Mouse (Mus musculus): ENCODE measurements around the gene Slk.
"Not testable (repeated sequence)": the region's sequence is repeated elsewhere in the genome, so short reads cannot be mapped to it uniquely, and the experiment has no call there.

Slk gene

DNA sequence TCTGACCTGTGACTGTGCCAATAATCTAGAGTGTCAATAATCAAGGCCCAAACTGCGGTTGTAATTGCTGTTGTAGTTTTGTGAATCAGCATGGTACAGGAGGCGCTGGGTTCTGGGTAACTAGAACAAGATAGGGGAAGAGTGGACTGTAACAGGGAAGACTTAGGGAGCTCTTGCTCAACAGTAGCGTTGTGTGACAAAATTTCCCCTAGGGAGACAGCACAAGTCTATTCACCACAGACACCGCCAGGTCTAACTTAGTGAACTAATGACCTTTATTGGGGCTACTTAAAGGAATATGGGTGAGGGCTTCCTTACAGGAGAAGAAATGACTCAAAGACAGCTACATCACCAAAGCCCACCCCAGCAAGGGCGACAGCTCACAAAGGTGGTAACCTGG, 9.4 kb upstream of the Slk start:
- DNase-seq (ENCODE audit: inconsistent ontology term) = no peak

DNA sequence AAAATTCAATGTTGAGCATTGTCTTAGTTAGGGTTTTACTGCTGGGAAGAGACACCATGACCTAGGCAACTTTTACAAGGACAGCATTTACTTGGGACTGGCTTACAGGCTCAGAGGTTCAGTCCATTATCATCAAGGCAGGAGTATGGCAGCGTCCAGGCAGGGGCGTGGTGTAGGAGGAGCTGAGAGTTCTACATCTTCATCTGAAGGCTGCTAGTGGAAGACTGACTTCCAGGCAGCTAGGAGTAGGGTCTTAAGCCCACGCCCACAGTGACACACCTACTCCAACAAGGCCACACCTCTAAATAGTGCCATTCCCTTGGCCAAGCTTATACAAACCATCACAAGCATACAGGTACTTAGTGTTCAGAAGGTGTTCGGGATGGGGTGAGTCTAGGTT, 7.5 kb upstream of the Slk start:
- not testable (repeated sequence) for DNase-seq (ENCODE audit: inconsistent ontology term)

DNA sequence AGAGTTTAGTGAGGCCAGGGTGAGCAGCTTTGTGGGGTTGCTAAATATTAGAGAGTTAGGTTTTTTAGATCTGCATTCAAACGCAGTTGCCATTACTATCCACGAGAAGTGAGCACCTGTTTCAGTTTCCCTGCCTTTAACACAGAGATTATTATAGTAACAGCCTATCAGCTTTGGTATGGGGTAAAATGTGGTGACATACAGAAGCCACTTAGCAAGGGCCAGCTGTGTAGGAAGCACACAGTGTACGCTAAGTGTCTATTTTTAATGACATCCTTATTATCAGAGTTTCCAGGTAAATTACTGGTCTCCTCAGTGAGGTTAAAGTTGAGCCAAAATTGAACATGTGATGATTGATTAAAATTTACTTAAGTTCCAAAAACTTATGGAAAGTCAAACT, 5.8 kb upstream of the Slk start:
- DNase-seq (ENCODE audit: inconsistent ontology term) = no peak

DNA sequence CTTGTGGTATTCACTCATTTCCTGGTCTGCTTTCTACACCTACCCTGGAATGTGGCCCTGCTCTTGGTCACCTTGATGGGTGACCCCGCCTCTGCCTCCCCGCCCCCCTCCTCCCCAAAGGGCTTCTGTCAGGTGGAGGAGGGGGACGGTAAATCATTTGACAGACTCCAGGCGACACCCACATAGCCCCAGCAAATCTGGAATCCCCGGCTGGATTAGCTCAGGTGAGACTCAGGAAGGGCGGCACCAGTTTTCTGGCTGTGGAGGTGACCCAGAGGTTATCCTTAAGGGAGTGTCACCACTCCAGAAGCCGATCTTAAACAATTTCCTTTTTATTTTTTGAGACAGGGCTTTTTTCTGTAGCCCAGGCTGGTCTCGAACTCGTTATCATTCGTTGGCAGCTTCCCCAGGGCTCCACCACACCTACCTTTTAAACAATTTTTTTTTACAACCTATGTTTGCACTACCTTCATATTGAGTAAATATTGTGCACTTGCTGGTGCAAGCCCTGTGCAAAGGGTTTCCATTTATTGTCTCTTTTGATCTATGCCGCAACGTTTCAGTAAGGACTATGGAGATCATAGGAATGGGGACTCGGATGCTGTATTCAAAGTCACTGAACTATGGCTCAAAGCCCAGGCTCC, 775 bp upstream of the Slk start:
- DNase-seq (ENCODE audit: inconsistent ontology term) = no peak

DNA sequence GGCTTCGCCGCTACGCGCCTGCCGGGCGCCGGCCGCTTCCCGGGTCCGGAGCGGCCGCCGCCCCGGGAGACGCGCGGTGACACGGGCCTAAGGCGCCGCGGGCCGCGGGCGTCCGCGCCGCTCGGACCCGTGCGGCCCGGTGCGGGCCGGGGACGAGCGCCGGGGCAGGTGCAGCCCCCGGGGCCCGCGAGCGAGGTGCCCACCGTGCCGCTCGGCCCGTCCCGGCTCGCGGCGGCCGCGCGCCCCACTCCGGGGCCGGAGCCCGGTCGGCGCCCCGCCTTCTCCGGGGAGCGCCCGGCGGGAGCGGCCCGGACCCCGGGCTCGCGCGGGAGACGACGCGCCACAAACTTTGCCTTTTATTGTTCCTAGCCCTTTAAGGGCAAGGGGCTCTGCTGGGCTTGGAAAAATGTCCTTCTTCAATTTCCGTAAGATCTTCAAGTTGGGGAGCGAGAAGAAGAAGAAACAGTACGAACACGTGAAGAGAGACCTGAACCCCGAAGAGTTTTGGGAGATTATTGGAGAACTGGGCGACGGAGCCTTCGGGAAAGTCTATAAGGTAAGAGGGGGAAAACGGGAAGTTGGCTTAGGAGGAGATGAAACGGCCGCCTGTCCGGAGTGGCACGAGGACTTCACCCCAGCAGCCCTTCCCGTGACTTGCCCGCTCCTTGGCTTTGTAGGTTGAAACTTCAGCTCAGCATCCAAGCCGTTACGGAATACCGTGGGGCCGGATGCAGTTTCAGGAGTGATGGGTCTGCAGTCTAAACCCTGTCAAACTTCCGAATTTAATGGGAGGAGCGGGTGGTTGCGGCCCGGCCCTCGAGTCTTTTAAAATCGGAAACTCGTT, 532 bp downstream of the Slk start:
- DNase-seq (ENCODE audit: inconsistent ontology term) = peak; percentile 43

DNA sequence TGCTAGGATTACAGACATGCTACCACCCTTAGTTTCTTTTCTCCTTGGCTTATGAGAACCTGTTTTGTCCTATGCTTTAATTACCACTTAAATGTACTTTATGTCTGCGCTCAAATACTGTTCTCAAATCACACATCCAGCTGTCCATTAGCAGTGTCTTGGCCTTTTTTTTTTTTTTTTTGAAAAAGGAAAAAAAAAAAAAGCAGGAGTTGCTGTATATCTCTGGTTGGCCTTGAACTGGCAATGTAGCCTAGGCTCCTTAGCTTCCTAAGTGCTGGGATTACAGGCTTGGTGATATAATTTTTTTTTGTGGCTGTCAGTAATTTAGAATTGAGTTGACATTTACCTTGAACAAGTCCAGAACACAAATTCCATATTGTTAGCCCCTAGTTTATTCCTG, 6.3 kb downstream of the Slk start:
- DNase-seq (ENCODE audit: inconsistent ontology term) = no peak

DNA sequence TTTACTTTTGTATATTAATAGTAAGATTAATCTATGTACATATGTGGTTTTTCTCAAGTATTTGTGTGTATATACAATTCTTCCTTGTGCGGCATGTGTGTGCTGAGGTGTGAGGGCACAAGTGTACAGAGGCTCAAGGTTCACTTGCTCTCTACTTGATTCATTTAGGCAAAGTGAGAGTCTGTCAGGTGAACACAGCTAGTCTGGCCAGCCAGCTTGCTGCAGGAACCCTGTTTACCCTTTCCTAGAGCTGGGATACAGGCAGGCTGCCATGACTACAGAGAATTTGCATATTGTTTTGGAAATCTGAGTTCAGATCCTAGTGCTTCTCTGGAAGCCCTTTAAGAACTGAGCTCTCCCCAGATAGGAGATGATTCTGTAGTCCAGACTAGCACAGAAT, 7.5 kb downstream of the Slk start:
- DNase-seq (ENCODE audit: inconsistent ontology term) = no peak

DNA sequence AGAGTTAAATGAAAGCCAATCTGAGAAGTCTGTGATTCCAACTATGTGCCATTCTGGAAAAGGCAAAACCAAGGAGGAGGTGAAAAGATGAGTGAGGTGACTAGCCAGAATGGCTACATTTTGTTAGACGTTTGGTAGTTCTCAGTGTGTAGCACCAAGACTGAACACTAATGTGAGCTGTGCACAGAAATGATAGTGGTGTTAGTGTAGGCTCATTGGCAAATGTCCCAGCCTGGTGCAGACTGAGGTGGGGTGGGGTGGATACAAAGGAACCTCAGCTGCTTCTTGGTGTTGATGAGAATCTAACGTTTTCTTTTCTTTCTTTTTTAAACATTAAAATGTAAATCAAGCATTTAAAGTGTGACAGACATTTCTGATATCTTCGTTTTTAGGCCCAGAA, 29.0 kb downstream of the Slk start:
- no peak for DNase-seq (ENCODE audit: inconsistent ontology term)

DNA sequence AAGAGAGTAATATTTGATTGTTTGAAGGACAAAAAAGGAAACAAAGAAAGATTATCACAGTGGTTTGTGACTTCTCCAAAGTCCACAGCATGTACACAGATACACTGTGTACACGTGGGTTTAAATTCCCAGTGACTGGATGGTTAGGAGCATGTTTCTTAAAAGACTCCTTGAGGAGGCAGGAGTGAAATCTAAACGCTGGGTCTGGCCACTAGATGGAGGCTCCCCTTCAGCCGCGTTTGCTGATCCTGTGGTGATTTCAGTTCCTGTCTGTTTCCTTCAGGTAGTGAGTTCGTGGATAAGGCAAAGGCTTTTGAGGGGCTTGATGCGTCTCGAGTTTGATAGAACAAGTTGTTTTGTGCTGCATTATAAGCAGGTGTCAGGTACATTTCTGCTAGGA, 34.0 kb downstream of the Slk start:
- no peak for DNase-seq (ENCODE audit: inconsistent ontology term)

DNA sequence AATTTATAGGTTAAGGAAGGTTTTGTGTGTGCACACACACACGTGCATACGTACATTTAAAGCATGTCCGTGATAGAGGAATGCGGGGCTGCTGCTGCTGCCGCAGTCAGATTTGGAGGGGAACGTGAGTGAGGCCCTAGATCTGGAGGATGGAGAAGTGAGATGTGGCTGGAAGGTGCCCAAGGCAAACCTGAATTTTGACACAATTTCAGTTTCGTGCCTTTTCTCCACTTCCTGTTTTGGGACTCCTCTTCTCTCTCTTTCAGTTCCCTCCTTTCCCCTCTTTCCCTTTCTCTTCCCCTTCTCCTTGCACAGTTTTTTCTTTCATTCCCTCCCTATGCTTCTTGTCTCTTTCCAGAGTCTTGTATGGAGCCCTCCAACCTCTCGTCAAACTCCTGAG, 42.0 kb downstream of the Slk start:
- no peak for DNase-seq (ENCODE audit: inconsistent ontology term)

DNA sequence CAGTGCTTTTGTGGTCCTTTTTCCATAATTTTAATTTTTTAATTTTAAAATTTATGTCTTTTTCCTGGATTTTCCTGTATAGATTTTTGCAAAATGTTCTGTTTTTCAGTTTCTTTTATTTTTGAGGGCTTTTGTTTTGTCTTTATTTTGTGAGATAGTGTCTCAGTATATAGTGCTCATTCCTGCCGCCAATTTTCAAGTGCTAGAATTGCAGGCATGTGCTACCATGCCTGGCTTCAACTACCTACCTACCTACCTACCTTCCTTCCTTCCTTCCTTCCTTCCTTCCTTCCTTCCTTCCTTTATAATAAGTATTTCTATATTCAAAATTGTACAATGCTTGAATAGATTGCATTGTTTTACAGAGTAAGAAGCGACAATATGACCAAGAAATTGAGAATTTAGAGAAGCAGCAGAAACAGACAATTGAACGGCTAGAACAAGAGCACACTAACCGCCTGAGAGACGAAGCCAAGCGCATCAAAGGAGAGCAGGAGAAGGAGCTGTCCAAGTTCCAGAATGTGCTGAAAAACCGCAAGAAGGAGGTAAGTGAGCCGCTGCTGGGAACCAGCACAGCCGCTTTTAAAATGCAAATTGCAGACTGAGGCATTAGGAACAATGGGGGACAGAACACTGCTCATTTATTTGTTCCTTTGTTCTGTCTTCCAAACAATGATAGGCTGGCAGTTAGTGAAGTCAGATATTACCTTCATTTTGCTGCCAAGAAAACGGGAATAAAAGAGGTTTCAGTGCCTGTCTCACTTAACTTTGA, 45.6 kb downstream of the Slk start:
- peak; percentile 12 for DNase-seq (ENCODE audit: inconsistent ontology term)

DNA sequence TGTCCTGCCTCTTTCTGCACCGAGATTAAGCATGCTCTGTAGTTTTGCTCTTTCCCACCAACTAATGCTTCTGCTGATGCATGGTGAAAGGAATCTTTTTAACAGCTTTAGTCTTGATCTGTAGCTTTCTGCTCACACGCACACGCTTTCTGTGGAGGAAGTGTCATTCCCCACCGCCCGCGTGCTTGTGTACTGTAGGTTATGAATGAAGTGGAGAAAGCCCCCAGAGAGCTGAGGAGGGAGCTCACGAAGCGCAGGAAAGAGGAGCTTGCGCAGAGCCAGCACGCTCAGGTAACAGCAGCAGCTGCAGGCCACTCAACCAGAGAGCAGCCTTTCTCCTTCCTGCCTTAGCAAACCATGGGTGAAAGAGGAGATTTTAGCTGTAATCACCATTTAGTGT, 48.0 kb downstream of the Slk start:
- DNase-seq (ENCODE audit: inconsistent ontology term) = no peak

DNA sequence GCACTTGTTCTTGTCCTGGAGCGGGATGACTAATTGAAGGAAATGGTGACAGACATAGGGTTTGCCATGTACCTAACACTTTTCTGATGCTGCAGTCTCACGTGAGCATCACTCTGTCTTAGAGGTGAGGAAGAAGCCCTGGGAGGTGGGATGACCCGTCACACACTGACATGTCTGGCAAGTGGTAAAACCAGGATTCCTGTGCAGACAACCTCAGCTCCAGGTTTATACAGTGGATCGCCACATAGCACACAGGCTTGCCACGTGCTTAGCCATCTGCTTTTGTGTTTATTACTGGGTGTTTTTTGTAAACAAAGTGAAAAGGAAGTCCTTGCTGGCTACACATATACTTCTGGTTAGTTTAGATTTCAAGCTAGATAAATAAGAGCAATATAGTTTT, 49.6 kb downstream of the Slk start:
- no peak for DNase-seq (ENCODE audit: inconsistent ontology term)

DNA sequence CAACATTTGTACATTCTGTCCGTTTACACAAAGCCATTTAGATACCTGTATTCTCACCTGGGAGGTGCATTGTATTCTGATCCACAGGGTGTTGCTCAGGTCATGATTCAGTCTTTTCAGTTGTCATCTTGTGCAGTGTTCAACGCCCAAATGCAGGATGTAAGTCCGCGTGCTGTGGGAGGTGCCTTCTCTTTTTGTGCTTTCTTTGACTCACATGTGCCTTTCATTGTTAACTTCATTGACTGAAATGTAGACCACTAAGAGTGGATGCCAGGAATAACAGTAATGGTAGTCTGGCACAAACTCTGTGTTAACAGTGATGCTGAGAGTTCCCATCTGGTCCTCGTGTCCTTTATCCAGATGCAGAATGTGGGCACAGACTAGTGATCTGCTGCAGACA, 50.9 kb downstream of the Slk start:
- DNase-seq (ENCODE audit: inconsistent ontology term) = no peak

DNA sequence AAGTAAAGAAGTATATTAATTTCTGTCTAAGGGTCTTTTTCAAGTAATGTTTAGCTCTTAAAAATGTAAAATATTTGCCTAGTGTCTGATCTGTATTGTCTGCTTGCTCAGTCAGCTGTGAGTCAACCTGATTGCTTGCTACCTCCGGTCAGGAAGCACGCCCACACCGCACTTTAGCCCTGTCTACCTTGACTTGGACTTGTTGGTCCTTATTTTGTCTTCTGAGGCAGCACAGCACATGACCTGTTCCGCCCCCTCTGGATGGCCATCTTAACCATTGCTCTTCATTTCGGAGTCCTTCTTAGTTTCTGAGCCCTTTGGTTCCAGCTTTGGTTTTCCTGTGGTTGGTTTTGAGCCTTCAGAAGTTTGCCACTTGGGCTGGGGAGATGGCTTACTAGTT, 52.3 kb downstream of the Slk start:
- no peak for DNase-seq (ENCODE audit: inconsistent ontology term)

DNA sequence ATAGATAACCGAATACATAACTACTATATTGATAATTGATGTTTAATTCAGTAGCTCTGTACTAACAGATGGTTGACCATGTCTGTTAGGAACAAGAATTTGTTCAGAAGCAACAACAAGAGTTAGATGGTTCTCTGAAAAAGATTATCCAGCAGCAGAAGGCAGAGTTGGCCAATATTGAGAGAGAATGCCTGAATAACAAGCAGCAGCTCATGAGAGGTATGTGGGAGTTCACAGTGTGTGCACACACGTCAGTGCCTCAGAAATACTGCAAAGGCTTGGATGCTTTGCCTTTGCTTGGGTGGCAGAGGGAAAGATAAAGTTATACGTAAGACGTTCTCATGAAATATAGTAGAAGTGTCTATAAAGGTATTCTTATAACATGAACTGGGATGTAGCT, 55.9 kb downstream of the Slk start:
- DNase-seq (ENCODE audit: inconsistent ontology term) = no peak

DNA sequence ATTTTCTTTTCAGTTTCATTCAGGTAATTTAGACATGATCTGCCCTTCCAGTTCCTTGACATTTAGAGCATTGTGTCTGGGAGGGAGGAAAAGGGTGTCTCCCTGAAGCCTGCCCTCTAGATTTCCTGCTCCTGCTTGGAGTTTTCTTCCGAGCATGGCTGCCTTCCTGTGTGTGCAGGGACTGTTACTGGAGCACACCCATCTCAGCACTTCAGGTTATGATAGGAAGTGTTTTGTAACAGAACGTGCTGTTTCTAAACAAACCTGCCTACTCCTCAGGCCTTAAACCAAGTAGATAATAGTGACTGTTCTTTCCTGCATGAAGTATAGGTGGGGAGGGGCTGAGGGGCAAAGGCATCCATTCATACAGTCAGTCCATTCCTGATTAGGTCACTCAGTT, 64.4 kb downstream of the Slk start:
- DNase-seq (ENCODE audit: inconsistent ontology term) = no peak

DNA sequence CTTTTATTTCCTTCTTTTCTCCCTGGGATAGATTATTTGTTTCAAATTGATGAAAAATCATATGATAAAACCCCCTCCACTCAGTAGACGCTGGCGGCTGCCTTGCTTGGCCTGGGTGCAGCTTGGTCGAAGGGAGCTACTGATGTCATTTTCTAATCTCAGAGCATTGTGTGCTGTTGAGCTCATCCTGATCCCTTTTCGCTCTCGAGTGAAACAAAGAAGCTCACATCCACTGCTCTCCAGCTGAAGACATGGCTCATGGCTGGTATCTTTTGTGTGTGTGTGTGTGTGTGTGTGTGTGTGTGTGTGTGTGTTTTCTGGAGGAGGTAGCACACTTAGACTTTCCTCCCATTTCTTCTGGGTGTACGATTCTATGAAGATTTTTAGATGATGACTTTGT, 66.1 kb downstream of the Slk start:
- DNase-seq (ENCODE audit: inconsistent ontology term) = peak; percentile 62

DNA sequence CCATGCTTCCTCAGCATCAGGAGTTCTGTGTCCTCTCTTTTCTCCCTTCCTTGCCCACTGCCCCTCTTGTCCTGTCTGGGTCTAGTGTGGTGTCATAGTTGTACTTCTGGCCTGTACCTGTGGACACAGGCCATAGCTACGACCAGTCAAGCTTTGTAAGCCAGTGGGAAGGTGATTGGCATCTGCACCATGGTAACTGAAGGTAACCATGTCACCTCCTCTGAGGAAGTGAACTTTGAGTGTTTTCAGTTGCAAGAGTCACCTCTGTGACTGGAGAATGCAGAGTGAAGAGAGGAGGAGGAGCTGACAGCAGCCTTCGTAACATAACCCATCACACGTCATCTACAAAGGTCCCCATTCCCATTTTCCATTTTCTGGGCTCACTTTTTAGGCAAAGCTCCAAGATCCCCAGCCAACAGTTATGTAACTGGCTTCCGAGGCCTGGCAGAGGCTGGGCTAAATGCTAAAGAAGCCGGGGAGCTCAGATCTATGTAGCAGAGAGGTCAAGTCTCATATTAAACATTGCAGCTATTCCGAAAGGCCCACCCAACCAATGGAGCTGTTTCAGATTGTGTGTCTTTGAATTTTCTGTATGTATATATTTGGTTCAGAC, 67.1 kb downstream of the Slk start:
- no peak for DNase-seq (ENCODE audit: inconsistent ontology term)

DNA sequence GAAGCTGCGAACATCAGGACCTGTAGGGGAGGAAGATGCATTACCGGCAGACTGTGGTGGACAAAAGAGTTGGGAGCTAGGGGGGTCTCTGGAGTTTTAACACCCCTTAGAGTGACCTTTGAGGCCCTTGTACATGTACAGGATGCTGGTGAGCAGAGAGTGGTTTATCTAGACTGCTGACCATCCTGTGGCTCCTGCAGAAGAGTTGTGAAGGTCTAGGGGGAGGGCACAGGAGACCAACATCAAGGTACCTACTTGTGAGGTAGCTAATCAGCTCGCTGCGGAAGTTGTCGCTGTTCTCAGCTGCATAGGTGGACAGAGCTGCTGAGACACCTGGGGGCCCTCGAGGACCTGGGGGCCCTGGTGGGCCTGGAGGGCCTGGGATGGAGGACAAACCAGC, 69.6 kb downstream of the Slk start:
- no peak for DNase-seq (ENCODE audit: inconsistent ontology term)

DNA sequence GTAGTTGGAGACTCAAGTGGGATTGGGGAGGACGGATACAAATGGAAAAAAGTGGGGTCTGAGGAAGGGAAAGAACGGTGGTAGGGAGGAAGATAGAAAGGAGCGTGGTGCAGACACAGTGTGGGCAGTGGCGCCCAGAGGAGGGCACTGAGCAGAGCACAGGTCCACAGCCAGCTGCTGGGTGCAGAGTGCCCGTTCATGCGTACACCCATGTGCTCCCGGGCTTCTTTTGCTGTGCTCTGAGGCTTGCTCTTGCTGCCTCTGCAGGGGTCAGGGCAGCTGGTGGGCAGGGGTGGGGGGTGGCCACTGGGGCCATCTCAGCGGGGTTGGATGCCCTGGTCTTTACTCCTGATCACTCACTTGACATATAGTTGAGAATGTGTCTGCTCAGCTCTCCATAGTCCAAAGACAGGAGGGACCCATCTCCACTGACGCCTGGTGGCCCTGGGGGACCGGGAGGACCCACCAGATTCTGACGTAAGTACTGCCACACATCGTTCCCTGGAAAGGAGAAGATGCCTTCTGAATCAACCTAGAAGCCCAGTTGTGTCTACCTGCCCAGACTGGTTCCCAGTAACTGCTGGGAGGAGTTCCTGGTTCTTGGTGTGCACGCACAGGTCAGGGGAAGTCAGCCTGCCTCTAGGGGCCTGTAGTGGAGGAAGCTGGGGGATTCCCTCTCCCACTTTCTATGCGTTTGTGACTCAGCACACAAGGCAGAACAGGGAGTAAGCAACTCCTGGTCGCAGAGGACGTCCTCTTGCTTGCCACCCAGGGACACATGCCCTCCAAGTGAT, 71.1 kb downstream of the Slk start:
- no peak for DNase-seq (ENCODE audit: inconsistent ontology term)

DNA sequence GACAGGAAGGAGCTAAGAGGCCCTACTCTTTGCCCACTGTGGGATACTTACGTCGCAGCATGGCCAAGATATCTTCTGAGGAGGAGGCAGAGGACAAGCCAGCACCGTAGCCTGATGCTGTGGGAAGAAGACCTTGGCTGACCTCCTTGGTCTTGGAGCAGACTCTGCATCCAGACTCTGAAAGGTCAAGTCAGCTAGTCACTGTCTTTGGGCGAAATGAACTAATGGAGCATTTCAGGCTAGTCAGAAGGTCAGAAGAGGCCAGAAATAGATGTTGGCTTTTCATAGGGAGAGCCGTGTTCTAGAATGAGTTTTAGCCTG, 71.6 kb downstream of the Slk start:
- DNase-seq (ENCODE audit: inconsistent ontology term) = no peak

Measured in Muller cell, postnatal 12 days (primary cell).